Mouse (Mus musculus) E14TG2a.4 (cell line): ENCODE results near the gene Gpc6.
"Not testable (repeated sequence)": the region's sequence is repeated elsewhere in the genome, so short reads cannot be mapped to it uniquely, and the experiment has no call there.

Source experiments
- H3K27me3 ChIP-seq: 2 replicates; pipeline ENCODE4 v1.6.1; 2014; ENCODE audit warnings: low read length, control low read depth; ENCODE audit not compliant: insufficient read depth
- H3K36me3 ChIP-seq: 2 replicates; pipeline ENCODE4 v1.6.1; 2014; ENCODE audit warnings: low read length, control low read depth; ENCODE audit not compliant: insufficient read depth
- H3K4me1 ChIP-seq: replicated peaks from 2 replicates; pipeline ENCODE4 v1.6.1; 2014; ENCODE audit warnings: low read depth, low read length, control low read depth
- H3K4me3 ChIP-seq: replicated peaks from 2 replicates; pipeline ENCODE4 v1.5.1; 2014; ENCODE audit warnings: mild to moderate bottlenecking, low read length
- H3K9me3 ChIP-seq: 2 replicates; pipeline ENCODE4 v1.6.1; 2014; ENCODE audit warnings: low read length, control low read depth
- CTCF ChIP-seq: conservative IDR thresholded peaks from 2 replicates; pipeline ENCODE4 v1.5.1; 2014; ENCODE audit warnings: low read length
- NANOG ChIP-seq: IDR thresholded peaks from 2 replicates; pipeline ENCODE4 v1.6.1; 2014; ENCODE audit warnings: borderline replicate concordance, low read length, mixed read lengths
- POU5F1 ChIP-seq: IDR thresholded peaks from 2 replicates; pipeline ENCODE4 v1.6.1; 2014; ENCODE audit warnings: low read length, borderline replicate concordance

Gene Gpc6

DNA sequence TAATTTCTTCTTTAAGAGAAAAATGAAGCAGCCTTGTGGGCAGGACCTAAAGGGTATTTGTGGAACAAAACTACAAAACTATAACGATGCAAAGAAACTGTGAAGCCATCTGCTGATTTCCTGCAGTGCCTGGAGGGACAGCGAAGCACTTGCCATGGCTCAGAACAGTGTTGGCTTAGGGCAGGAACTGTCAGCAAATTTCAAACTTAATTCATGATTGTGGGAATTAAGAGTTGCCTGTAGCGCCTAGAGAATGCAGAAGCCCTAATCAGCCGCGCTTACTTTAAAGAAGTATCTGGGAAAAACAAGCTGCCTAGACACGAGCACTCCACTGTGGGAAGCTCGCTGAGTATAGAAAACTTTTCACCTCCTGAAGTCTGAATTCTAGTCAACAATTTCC lies 501.0 kb downstream of the Gpc6 start:
- no peaks in the 10 kb centered on the region for H3K9me3 ChIP-seq
- no peaks in the 10 kb centered on the region for H3K36me3 ChIP-seq
- no peak for TF ChIP-seq CTCF
- no peaks in the 10 kb centered on the region for H3K4me1 ChIP-seq
- no peaks in the 10 kb centered on the region for H3K27me3 ChIP-seq
- no peak overlapping the region for H3K4me3 ChIP-seq

GRCm38 (mm10) chr14:117427776-117428175 lies 502.7 kb downstream of the Gpc6 start:
- H3K27me3 ChIP-seq: no peaks in the 10 kb centered on the region
- TF ChIP-seq POU5F1: no peak
- no peak for TF ChIP-seq CTCF
- no peak for TF ChIP-seq NANOG

DNA sequence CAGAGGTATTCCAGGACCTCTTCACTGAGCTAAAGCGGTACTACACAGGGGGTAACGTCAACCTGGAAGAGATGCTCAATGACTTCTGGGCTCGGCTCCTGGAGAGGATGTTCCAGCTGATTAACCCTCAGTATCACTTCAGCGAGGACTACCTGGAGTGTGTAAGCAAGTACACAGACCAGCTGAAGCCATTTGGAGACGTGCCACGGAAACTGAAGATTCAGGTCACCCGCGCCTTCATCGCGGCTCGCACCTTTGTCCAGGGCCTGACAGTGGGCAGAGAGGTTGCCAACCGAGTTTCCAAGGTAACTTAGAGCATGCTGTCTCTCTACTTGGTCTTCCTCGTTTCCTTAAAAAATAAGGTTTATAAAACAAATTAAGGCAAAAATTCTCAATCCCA lies 510.6 kb downstream of the Gpc6 start:
- Histone ChIP-seq H3K9me3 (no peaks in the 10 kb centered on the region), H3K4me1 (no peaks in the 10 kb centered on the region), H3K27me3 (no peaks in the 10 kb centered on the region), H3K4me3 (no peak overlapping the region), H3K36me3 (no peaks in the 10 kb centered on the region)
- TF ChIP-seq POU5F1 (no peak), NANOG (no peak), CTCF (no peak)

More at GRCm38 (mm10) chr14:117427776-117428175, 502.7 kb downstream of the Gpc6 start:
- H3K4me3 ChIP-seq: no peak overlapping the region
- no peaks in the 10 kb centered on the region for H3K36me3 ChIP-seq
- H3K9me3 ChIP-seq: no peaks in the 10 kb centered on the region
- H3K4me1 ChIP-seq: no peaks in the 10 kb centered on the region

GRCm38 (mm10) chr14:117446675-117447231 lies 521.6 kb downstream of the Gpc6 start:
- H3K36me3 ChIP-seq, H3K9me3 ChIP-seq, H3K27me3 ChIP-seq, H3K4me3 ChIP-seq, H3K4me1 ChIP-seq: not testable (repeated sequence)

GRCm38 (mm10) chr14:117451391-117451991 lies 526.4 kb downstream of the Gpc6 start:
- Histone ChIP-seq H3K4me3 (no peak overlapping the region), H3K4me1 (no peaks in the 10 kb centered on the region), H3K27me3 (no peaks in the 10 kb centered on the region), H3K36me3 (no peaks in the 10 kb centered on the region), H3K9me3 (no peaks in the 10 kb centered on the region)
- TF ChIP-seq NANOG: no peak
- TF ChIP-seq POU5F1: no peak
- TF ChIP-seq CTCF: no peak

DNA sequence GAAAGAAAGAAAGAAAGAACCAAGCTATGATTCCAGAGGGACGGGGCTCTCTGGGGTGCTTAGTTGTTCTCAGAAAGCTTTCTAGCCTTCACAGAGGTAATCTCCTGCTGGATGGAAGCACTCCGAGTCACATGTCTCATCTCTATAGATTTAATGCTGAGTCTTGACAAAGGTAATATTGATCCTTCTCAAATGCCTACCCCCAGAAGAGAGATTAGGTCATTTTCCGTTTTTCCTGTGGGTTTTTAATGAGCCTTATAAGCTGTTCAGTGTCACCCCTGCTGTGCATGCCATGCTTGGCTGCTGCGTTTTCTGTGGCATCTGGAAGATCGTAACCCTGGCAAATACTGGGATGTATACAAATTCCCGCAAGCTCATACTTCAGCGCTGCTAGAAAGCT lies 527.0 kb downstream of the Gpc6 start:
- TF ChIP-seq CTCF: no peak
- TF ChIP-seq POU5F1: no peak
- TF ChIP-seq NANOG: no peak
- H3K27me3 ChIP-seq: no peaks in the 10 kb centered on the region
- no peaks in the 10 kb centered on the region for H3K9me3 ChIP-seq
- H3K4me1 ChIP-seq: no peaks in the 10 kb centered on the region
- no peak overlapping the region for H3K4me3 ChIP-seq
- no peaks in the 10 kb centered on the region for H3K36me3 ChIP-seq

GRCm38 (mm10) chr14:117473378-117473777 lies 548.3 kb downstream of the Gpc6 start:
- H3K27me3 ChIP-seq: no peaks in the 10 kb centered on the region

GRCm38 (mm10) chr14:117478879-117479278 lies 553.8 kb downstream of the Gpc6 start:
- Histone ChIP-seq H3K4me3 (no peak overlapping the region), H3K36me3 (no peaks in the 10 kb centered on the region), H3K27me3 (no peaks in the 10 kb centered on the region)

More at GRCm38 (mm10) chr14:117473378-117473777, 548.3 kb downstream of the Gpc6 start:
- no peak for TF ChIP-seq POU5F1
- TF ChIP-seq CTCF: no peak
- no peak for TF ChIP-seq NANOG
- Histone ChIP-seq H3K4me3 (no peak overlapping the region), H3K36me3 (no peaks in the 10 kb centered on the region), H3K4me1 (no peaks in the 10 kb centered on the region), H3K9me3 (no peaks in the 10 kb centered on the region)

GRCm38 (mm10) chr14:117487161-117487754 lies 562.1 kb downstream of the Gpc6 start:
- H3K36me3 ChIP-seq: no peaks in the 10 kb centered on the region
- no peak overlapping the region for H3K4me3 ChIP-seq
- H3K9me3 ChIP-seq: no peaks in the 10 kb centered on the region
- TF ChIP-seq NANOG (no peak), POU5F1 (no peak), CTCF (no peak)
- H3K4me1 ChIP-seq: no peaks in the 10 kb centered on the region
- H3K27me3 ChIP-seq: no peaks in the 10 kb centered on the region

More at GRCm38 (mm10) chr14:117478879-117479278, 553.8 kb downstream of the Gpc6 start:
- Histone ChIP-seq H3K4me1 (no peaks in the 10 kb centered on the region), H3K9me3 (no peaks in the 10 kb centered on the region)
- TF ChIP-seq CTCF (no peak), POU5F1 (no peak)
